Comparison of ENCODE assay signal across 9 mouse cellular contexts in the genomic region with DNA sequence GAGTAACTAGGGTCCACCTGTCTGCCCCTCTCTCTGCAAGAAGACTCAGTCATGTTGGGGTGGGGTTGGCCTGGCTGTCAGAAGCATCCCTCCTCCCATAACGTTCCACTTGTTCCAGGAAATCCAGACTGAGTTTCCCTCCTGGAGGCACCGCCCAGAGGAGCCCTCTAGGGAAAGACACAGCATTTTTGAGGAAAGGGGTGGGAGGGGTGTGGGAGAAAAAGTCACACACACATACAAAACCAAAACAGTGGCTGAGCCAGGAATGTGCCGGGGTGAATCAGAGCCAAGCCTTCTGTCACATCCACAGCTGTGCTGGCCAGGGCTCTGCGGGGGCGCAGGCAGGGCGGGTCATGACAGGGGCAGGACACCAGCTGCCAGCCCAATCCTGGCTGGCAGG. TPM values are rescaled to one million over a fixed set of nuclear protein-coding genes. Genes with fewer than 3 reads are reported as not detected.
DNase-seq lines count a peak whose midpoint lies in the region; TF ChIP-seq lines count a peak whose summit lies in the region.
"Had no signal": no experiment of that assay in that cellular context is flagged by ENCODE, and none has a peak within 500 bp of the region (broad histone marks: within the 10 kb centered on the region; RNA-seq: fewer than 3 reads in every experiment).

No protein-coding gene starts in this region.

- H3K9me3 ChIP-seq in E14TG2a.4 (ENCODE audit: low read length), result no peaks in the 10 kb centered on the region
- H3K9me3 ChIP-seq: liver, embryonic 15.5 days had no signal

- peaks cover 61% of the 10 kb centered on the region for H3K4me1 ChIP-seq in E14TG2a.4 (replicated peaks; ENCODE audit: low read depth, low read length)
- H3K4me1 ChIP-seq: liver, embryonic 15.5 days had no signal

- peaks cover 64% of the 10 kb centered on the region for H3K36me3 ChIP-seq in E14TG2a.4 (ENCODE audit: insufficient read depth, low read length)
- H3K36me3 ChIP-seq: liver, embryonic 15.5 days had no signal

- peak; percentile 79 to 91 for DNase-seq in cerebellum, postnatal 10 days
- DNase-seq in cerebellum, adult 11 months, result no peak
- peak; percentile 68 for DNase-seq in gastrocnemius, postnatal 10 days
- DNase-seq in kidney, adult 11 months, result peak; percentile 84
- peak; percentile 83 to 92 for DNase-seq in lung, postnatal 4 days
- DNase-seq in natural killer cell, adult 2 months (ENCODE audit: low spot score in 2 of 2), result no peak
- DNase-seq in thymus, postnatal 10 days (ENCODE audit: low spot score in 2 of 2), result no peak

- no peaks in the 10 kb centered on the region for H3K27me3 ChIP-seq in E14TG2a.4 (ENCODE audit: insufficient read depth, low read length)

- peak overlapping the region; percentile 84 for H3K4me3 ChIP-seq in E14TG2a.4 (replicated peaks; ENCODE audit: low read length)
- H3K4me3 ChIP-seq: liver, embryonic 15.5 days had no signal

- TF ChIP-seq CTCF in E14TG2a.4 (conservative IDR thresholded peaks at IDR 0.05; ENCODE audit: low read length), result no peak

RNA-seq across cellular contexts. Expression of a gene that starts 37.0 kb away (rescaled TPM):
- 10 to 100 TPM; 17.4 to 22.4 TPM for total RNA-seq in gastrocnemius, postnatal 10 days (2021)

RNA-seq across cellular contexts. Expression of a gene that starts 46.3 kb away (rescaled TPM):
- total RNA-seq in gastrocnemius, postnatal 10 days (2021), result 10 to 100 TPM; 77.9 to 80.9 TPM

Comparison
In these comparisons a context has a peak if more than half of its experiments do, and no peak if none do; other contexts are left out.
1. DNase-seq: peak in cerebellum, postnatal 10 days (2 of 2), gastrocnemius, postnatal 10 days (single experiment), kidney, adult 11 months (single experiment) and lung, postnatal 4 days (2 of 2); none in cerebellum, adult 11 months (single experiment), natural killer cell, adult 2 months (0 of 2) and thymus, postnatal 10 days (0 of 2).